Mouse (Mus musculus) ES-Bruce4 (cell line): Measurements from ENCODE around the gene Dtnb. TPM values are rescaled to one million over a fixed set of nuclear protein-coding genes. Genes with fewer than 3 reads are reported as not detected.

Source experiments
- H3K27ac ChIP-seq: 2 replicates; pipeline ENCODE4 v1.5.1; 2012; ENCODE audit warnings: low read length, inconsistent platforms; ENCODE audit not compliant: insufficient read depth
- H3K27me3 ChIP-seq: 2 replicates; pipeline ENCODE4 v1.6.1; 2012; ENCODE audit warnings: mild to moderate bottlenecking, low read length, inconsistent platforms; ENCODE audit not compliant: control insufficient read depth, poor library complexity, insufficient read depth, severe bottlenecking
- H3K36me3 ChIP-seq: 2 replicates; pipeline ENCODE4 v1.6.1; 2012; ENCODE audit warnings: inconsistent platforms, mild to moderate bottlenecking, low read length, moderate library complexity; ENCODE audit not compliant: control insufficient read depth, poor library complexity, insufficient read depth, severe bottlenecking
- H3K4me1 ChIP-seq: one replicate; pipeline ENCODE4 v1.8.1; 2011; ENCODE audit warnings: low read length; ENCODE audit not compliant: control insufficient read depth, insufficient read depth
- H3K4me3 ChIP-seq: 2 replicates; pipeline ENCODE4 v1.5.1; 2011; ENCODE audit warnings: low read depth, mild to moderate bottlenecking, low read length
- H3K9ac ChIP-seq: 2 replicates; pipeline ENCODE4 v1.6.1; 2012; ENCODE audit warnings: low read depth, mild to moderate bottlenecking, inconsistent platforms; ENCODE audit not compliant: poor library complexity, severe bottlenecking
- H3K9me3 ChIP-seq: replicated peaks from 2 replicates; pipeline ENCODE4 v1.6.1; 2012; ENCODE audit warnings: mild to moderate bottlenecking, low read length, inconsistent platforms; ENCODE audit not compliant: control insufficient read depth, poor library complexity, insufficient read depth, severe bottlenecking
- CTCF ChIP-seq: IDR thresholded peaks from one replicate; pipeline ENCODE4 v1.8.1; 2011; ENCODE audit warnings: low read depth, low read length
- EP300 ChIP-seq: IDR thresholded peaks from 2 replicates; pipeline ENCODE4 v1.6.1; 2011; ENCODE audit warnings: low read depth, low read length; ENCODE audit not compliant: insufficient read depth
- POLR2A ChIP-seq: IDR thresholded peaks from one replicate; pipeline ENCODE4 v1.8.1; 2011; ENCODE audit warnings: low read length; ENCODE audit not compliant: insufficient read depth
- polyA plus RNA-seq: library from polyadenylated mRNA; stranded (reverse); fragments of >200 nt; gene quantifications from 2 replicates; pipeline ENCODE4 v1.2.4, GENCODE M21; 2011; ENCODE audit warnings: low read depth; ENCODE audit not compliant: missing spikeins, insufficient read depth, insufficient read length

Dtnb gene
- polyA plus RNA-seq, 1 experiment: 62.1 TPM

GRCm38 (mm10) chr12:3761591-3762295, 189.6 kb downstream of the Dtnb start:
- no peak overlapping the region for H3K27ac ChIP-seq
- no peaks in the 10 kb centered on the region for H3K27me3 ChIP-seq
- no peaks in the 10 kb centered on the region for H3K9me3 ChIP-seq
- H3K4me3 ChIP-seq: no peak overlapping the region
- no peaks in the 10 kb centered on the region for H3K36me3 ChIP-seq
- no peak overlapping the region for H3K9ac ChIP-seq
- TF ChIP-seq CTCF (no peak), POLR2A (no peak), EP300 (no peak)
- H3K4me1 ChIP-seq: no peaks in the 10 kb centered on the region

GRCm38 (mm10) chr12:3764191-3764804, 192.1 kb downstream of the Dtnb start:
- Histone ChIP-seq H3K27ac (no peak overlapping the region), H3K4me3 (no peak overlapping the region), H3K36me3 (no peaks in the 10 kb centered on the region), H3K9ac (no peak overlapping the region), H3K9me3 (no peaks in the 10 kb centered on the region), H3K4me1 (no peaks in the 10 kb centered on the region), H3K27me3 (no peaks in the 10 kb centered on the region)
- no peak for TF ChIP-seq CTCF
- TF ChIP-seq POLR2A: no peak
- TF ChIP-seq EP300: no peak

- no peak for TF ChIP-seq CTCF
- no peak for TF ChIP-seq POLR2A
- no peak for TF ChIP-seq EP300
- no peaks in the 10 kb centered on the region for H3K36me3 ChIP-seq
- no peaks in the 10 kb centered on the region for H3K4me1 ChIP-seq
- no peaks in the 10 kb centered on the region for H3K9me3 ChIP-seq
- H3K27ac ChIP-seq: no peak overlapping the region
- H3K4me3 ChIP-seq: no peak overlapping the region
- H3K27me3 ChIP-seq: no peaks in the 10 kb centered on the region
- H3K9ac ChIP-seq: no peak overlapping the region
Measured at GRCm38 (mm10) chr12:3767360-3767759, 195.2 kb downstream of the Dtnb start.

GRCm38 (mm10) chr12:3768391-3768790, 196.2 kb downstream of the Dtnb start:
- H3K4me3 ChIP-seq: no peak overlapping the region
- H3K27ac ChIP-seq: no peak overlapping the region
- H3K9me3 ChIP-seq: no peaks in the 10 kb centered on the region
- no peaks in the 10 kb centered on the region for H3K4me1 ChIP-seq
- H3K36me3 ChIP-seq: no peaks in the 10 kb centered on the region
- no peaks in the 10 kb centered on the region for H3K27me3 ChIP-seq
- no peak overlapping the region for H3K9ac ChIP-seq
- TF ChIP-seq CTCF (no peak), EP300 (no peak), POLR2A (no peak)

GRCm38 (mm10) chr12:3770546-3770945, 198.4 kb downstream of the Dtnb start:
- TF ChIP-seq EP300 (no peak), POLR2A (no peak), CTCF (no peak)
- Histone ChIP-seq H3K36me3 (no peaks in the 10 kb centered on the region), H3K27ac (no peak overlapping the region), H3K9me3 (no peaks in the 10 kb centered on the region), H3K9ac (no peak overlapping the region), H3K4me3 (no peak overlapping the region), H3K4me1 (no peaks in the 10 kb centered on the region), H3K27me3 (no peaks in the 10 kb centered on the region)

GRCm38 (mm10) chr12:3771080-3771479, 198.9 kb downstream of the Dtnb start:
- no peaks in the 10 kb centered on the region for H3K4me1 ChIP-seq
- no peaks in the 10 kb centered on the region for H3K27me3 ChIP-seq
- no peak overlapping the region for H3K9ac ChIP-seq
- TF ChIP-seq POLR2A: no peak
- no peak for TF ChIP-seq EP300
- TF ChIP-seq CTCF: no peak
- H3K9me3 ChIP-seq: no peaks in the 10 kb centered on the region
- H3K36me3 ChIP-seq: no peaks in the 10 kb centered on the region
- no peak overlapping the region for H3K4me3 ChIP-seq
- no peak overlapping the region for H3K27ac ChIP-seq
